Mouse (Mus musculus): ENCODE measurements around the gene Resf1. TPM values are rescaled to one million over a fixed set of nuclear protein-coding genes. Genes with fewer than 3 reads are reported as not detected.

Gene Resf1
- polyA plus RNA-seq, 2 experiments, result 12.3 to 41.6 TPM

- H3K4me3 ChIP-seq (replicated peaks; ENCODE audit: low read length), result no peak overlapping the region
- ATAC-seq (ENCODE audit: low FRiP score, low read depth) (no peak), DNase-seq (ENCODE audit: low spot score) (no peak)
- H3K9ac ChIP-seq (ENCODE audit: low read depth, low read length, severe bottlenecking), result no peak overlapping the region
- H3K4me1 ChIP-seq (ENCODE audit: control insufficient read depth, insufficient read depth, low read length), result peaks cover 8% of the 10 kb centered on the region
- no peaks in the 10 kb centered on the region for H3K9me3 ChIP-seq (ENCODE audit: control insufficient read depth, low read length)
- peaks cover 30% of the 10 kb centered on the region for H3K36me3 ChIP-seq (ENCODE audit: control insufficient read depth, insufficient read depth, low read length)
- no peak for TF ChIP-seq POLR2A (IDR thresholded peaks at IDR 0.05; ENCODE audit: borderline replicate concordance, extremely low read depth, insufficient read depth, insufficient read length)
- no peaks in the 10 kb centered on the region for H3K27me3 ChIP-seq (ENCODE audit: control insufficient read depth, insufficient read depth, low read length)
- WGBS, result 77% methylated on average over 2 of the region's 2 CpGs
- no peak overlapping the region for H3K27ac ChIP-seq (replicated peaks; ENCODE audit: low read depth, low read length)
- peak overlapping the region; percentile 57; the same call in 1 of the 2 replicates for H3K4me2 ChIP-seq (replicated peaks; ENCODE audit: low read depth, low read length, severe bottlenecking)
Observed at GRCm38 (mm10) chr6:149311044-149311443, 1.8 kb downstream of the Resf1 start.

- peaks cover 35% of the 10 kb centered on the region for H3K36me3 ChIP-seq (ENCODE audit: control insufficient read depth, insufficient read depth, low read length)
- no peak overlapping the region for H3K9ac ChIP-seq (ENCODE audit: low read depth, low read length, severe bottlenecking)
- DNase-seq (ENCODE audit: low spot score) (no peak), ATAC-seq (ENCODE audit: low FRiP score, low read depth) (no peak)
- H3K27ac ChIP-seq (replicated peaks; ENCODE audit: low read depth, low read length), result no peak overlapping the region
- TF ChIP-seq POLR2A (IDR thresholded peaks at IDR 0.05; ENCODE audit: borderline replicate concordance, extremely low read depth, insufficient read depth, insufficient read length), result no peak
- H3K27me3 ChIP-seq (ENCODE audit: control insufficient read depth, insufficient read depth, low read length), result no peaks in the 10 kb centered on the region
- WGBS, result 95% methylated on average over 1 of the region's 1 CpGs
- peaks cover 8% of the 10 kb centered on the region for H3K4me1 ChIP-seq (ENCODE audit: control insufficient read depth, insufficient read depth, low read length)
- H3K4me3 ChIP-seq (replicated peaks; ENCODE audit: low read length), result no peak overlapping the region
- H3K4me2 ChIP-seq (replicated peaks; ENCODE audit: low read depth, low read length, severe bottlenecking), result no peak overlapping the region
- no peaks in the 10 kb centered on the region for H3K9me3 ChIP-seq (ENCODE audit: control insufficient read depth, low read length)
Observed at GRCm38 (mm10) chr6:149311778-149312177, 2.6 kb downstream of the Resf1 start.

DNA sequence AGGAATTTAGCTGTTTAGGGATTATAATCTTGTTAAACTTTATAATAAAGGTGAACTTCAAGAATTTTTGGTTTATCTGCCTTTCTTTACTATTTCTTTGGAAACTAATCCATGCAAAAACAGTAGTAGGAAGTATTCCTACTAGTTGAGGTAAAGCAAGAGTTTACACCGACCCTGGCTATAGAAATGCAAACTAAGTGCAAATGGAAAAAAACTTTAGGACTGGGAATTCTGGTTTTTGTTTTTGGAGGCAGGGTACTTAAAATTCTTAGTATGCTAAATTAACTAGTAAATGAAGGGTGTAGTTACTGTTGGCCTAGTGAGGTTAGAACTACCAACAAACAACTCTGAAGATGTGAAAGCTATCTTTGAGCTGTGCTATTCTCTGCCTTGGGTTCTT is 3.0 kb downstream of the Resf1 start:
- Histone ChIP-seq H3K36me3 (ENCODE audit: control insufficient read depth, insufficient read depth, low read length) (peaks cover 38% of the 10 kb centered on the region), H3K9ac (ENCODE audit: low read depth, low read length, severe bottlenecking) (no peak overlapping the region), H3K27me3 (ENCODE audit: control insufficient read depth, insufficient read depth, low read length) (no peaks in the 10 kb centered on the region), H3K4me3 (replicated peaks; ENCODE audit: low read length) (no peak overlapping the region), H3K4me2 (replicated peaks; ENCODE audit: low read depth, low read length, severe bottlenecking) (no peak overlapping the region), H3K27ac (replicated peaks; ENCODE audit: low read depth, low read length) (no peak overlapping the region), H3K4me1 (ENCODE audit: control insufficient read depth, insufficient read depth, low read length) (peaks cover 8% of the 10 kb centered on the region), H3K9me3 (ENCODE audit: control insufficient read depth, low read length) (no peaks in the 10 kb centered on the region)
- 73% methylated on average over 1 of the region's 1 CpGs for WGBS
- no peak for TF ChIP-seq POLR2A (IDR thresholded peaks at IDR 0.05; ENCODE audit: borderline replicate concordance, extremely low read depth, insufficient read depth, insufficient read length)
- ATAC-seq (ENCODE audit: low FRiP score, low read depth), result no peak
- no peak for DNase-seq (ENCODE audit: low spot score)

GRCm38 (mm10) chr6:149314918-149315317 is 5.7 kb downstream of the Resf1 start:
- H3K36me3 ChIP-seq (ENCODE audit: control insufficient read depth, insufficient read depth, low read length), result peaks cover 56% of the 10 kb centered on the region
- H3K9ac ChIP-seq (ENCODE audit: low read depth, low read length, severe bottlenecking), result no peak overlapping the region
- H3K27me3 ChIP-seq (ENCODE audit: control insufficient read depth, insufficient read depth, low read length), result no peaks in the 10 kb centered on the region
- peaks cover 8% of the 10 kb centered on the region for H3K4me1 ChIP-seq (ENCODE audit: control insufficient read depth, insufficient read depth, low read length)
- H3K27ac ChIP-seq (replicated peaks; ENCODE audit: low read depth, low read length), result no peak overlapping the region
- H3K4me2 ChIP-seq (replicated peaks; ENCODE audit: low read depth, low read length, severe bottlenecking), result no peak overlapping the region
- DNase-seq (ENCODE audit: low spot score) (no peak), ATAC-seq (ENCODE audit: low FRiP score, low read depth) (no peak; the same call in 1 of the 2 replicates)
- WGBS, result 58% methylated on average over 2 of the region's 2 CpGs
- no peak for TF ChIP-seq POLR2A (IDR thresholded peaks at IDR 0.05; ENCODE audit: borderline replicate concordance, extremely low read depth, insufficient read depth, insufficient read length)
- no peak overlapping the region for H3K4me3 ChIP-seq (replicated peaks; ENCODE audit: low read length)
- no peaks in the 10 kb centered on the region for H3K9me3 ChIP-seq (ENCODE audit: control insufficient read depth, low read length)

- Histone ChIP-seq H3K9ac (ENCODE audit: low read depth, low read length, severe bottlenecking) (no peak overlapping the region), H3K4me1 (ENCODE audit: control insufficient read depth, insufficient read depth, low read length) (no peaks in the 10 kb centered on the region), H3K9me3 (ENCODE audit: control insufficient read depth, low read length) (0 out of 2 replicates have a peak, but pooled peaks cover 3% of the 10 kb centered on the region), H3K27me3 (ENCODE audit: control insufficient read depth, insufficient read depth, low read length) (no peaks in the 10 kb centered on the region), H3K4me2 (replicated peaks; ENCODE audit: low read depth, low read length, severe bottlenecking) (no peak overlapping the region), H3K4me3 (replicated peaks; ENCODE audit: low read length) (no peak overlapping the region), H3K36me3 (ENCODE audit: control insufficient read depth, insufficient read depth, low read length) (peaks cover 72% of the 10 kb centered on the region), H3K27ac (replicated peaks; ENCODE audit: low read depth, low read length) (no peak overlapping the region)
- ATAC-seq (ENCODE audit: low FRiP score, low read depth), result no peak
- TF ChIP-seq POLR2A (IDR thresholded peaks at IDR 0.05; ENCODE audit: borderline replicate concordance, extremely low read depth, insufficient read depth, insufficient read length), result no peak
- 90% methylated on average over 4 of the region's 4 CpGs for WGBS
- DNase-seq (ENCODE audit: low spot score), result no peak
Observed at GRCm38 (mm10) chr6:149323523-149324241, 14.5 kb downstream of the Resf1 start.
